Mouse (Mus musculus): ENCODE data around the gene Olfr498. TPM values are rescaled to one million over a fixed set of nuclear protein-coding genes. Genes with fewer than 3 reads are reported as not detected.

Olfr498 gene
- not detected for total RNA-seq (2021)
- long read RNA-seq, experiment 1 = 0 reads
- long read RNA-seq, experiment 2 = 0 reads

DNA sequence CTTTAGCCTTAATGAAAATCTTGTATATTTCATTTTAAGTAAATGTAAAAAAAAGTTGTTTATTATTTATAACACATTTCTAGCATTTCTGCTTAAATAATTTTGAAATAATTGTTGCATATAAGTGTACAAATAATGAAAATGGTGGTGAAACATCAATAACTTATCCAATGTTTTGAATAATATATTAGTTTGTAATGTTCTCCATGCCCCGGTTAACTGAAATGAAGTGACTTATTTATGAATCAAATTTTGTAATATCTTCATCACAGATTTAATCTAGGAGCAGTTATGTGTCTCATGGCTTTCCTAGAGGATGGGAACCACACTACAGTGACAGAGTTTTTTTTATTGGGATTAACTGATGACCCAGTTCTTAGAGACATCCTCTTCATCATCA lies at the start of gene Olfr498:
TSS of gene Olfr498 (plus strand) at position 301 of the 400 bp plus-strand sequence.
- Histone ChIP-seq H3K27ac (no peak within 1 kb of the TSS), H3K4me3 (no peak within 1 kb of the TSS)
- TF ChIP-seq CTCF (IDR thresholded peaks at IDR 0.05) = no peak
- no peak for DNase-seq
- intact Hi-C loops (cut with DNase I) = no loop called here

DNA sequence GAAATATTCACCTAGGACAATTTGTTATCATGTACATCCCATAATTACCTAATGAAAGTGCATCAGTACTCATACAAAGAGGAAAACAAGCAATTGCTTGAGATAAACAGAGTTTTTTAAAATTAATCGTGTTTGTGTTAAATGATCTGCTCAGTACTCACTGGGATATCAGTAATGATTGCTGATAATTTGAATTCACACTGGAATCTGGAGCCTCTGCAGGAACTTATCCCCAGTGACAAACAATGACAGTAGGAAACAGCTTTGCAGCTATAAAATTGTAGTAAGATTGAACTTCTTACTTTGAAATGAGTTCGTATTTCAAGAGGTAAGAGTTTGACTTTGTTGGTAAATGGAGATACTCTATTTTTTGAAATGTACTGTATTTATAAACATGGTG lies 45.0 kb upstream of the Olfr498 start, which contains the start of gene Olfr497:
TSS of gene Olfr497 (plus strand) at position 301 of the 400 bp plus-strand sequence.
- no peak within 1 kb of the TSS for H3K4me3 ChIP-seq

More for the DNA sequence above, 45.0 kb upstream of the Olfr498 start, which contains the start of gene Olfr497:
- H3K27ac ChIP-seq = no peak within 1 kb of the TSS
- no peak for DNase-seq
- no peak for TF ChIP-seq CTCF (IDR thresholded peaks at IDR 0.05)
- intact Hi-C loops (cut with DNase I) = no loop called here

Other genes starting within 250 kb of the Olfr498 start
- gene Olfr488, start 207.0 kb upstream of the Olfr498 start, total RNA-seq (2021) = not detected
- not detected for gene Olfr490, start 176.4 kb upstream of the Olfr498 start, total RNA-seq (2021)
- gene Olfr491, start 151.9 kb upstream of the Olfr498 start, total RNA-seq (2021) = not detected
- not detected for gene Olfr492, start 141.7 kb upstream of the Olfr498 start, total RNA-seq (2021)
- not detected for gene Olfr493, start 118.3 kb upstream of the Olfr498 start, total RNA-seq (2021)
- not detected for gene Olfr494, start 100.0 kb upstream of the Olfr498 start, total RNA-seq (2021)
- not detected for gene Olfr495, start 72.2 kb upstream of the Olfr498 start, total RNA-seq (2021)
- not detected for gene Olfr497, start 44.9 kb upstream of the Olfr498 start, total RNA-seq (2021)
- gene Olfr502, start 59.7 kb downstream of the Olfr498 start, total RNA-seq (2021) = not detected
- not detected for gene Olfr503, start 79.2 kb downstream of the Olfr498 start, total RNA-seq (2021)
- gene Olfr504, start 100.5 kb downstream of the Olfr498 start, total RNA-seq (2021) = not detected
- gene Olfr506, start 145.5 kb downstream of the Olfr498 start, total RNA-seq (2021) = not detected
- gene Olfr507, start 156.5 kb downstream of the Olfr498 start, total RNA-seq (2021) = not detected
- not detected for gene Olfr508, start 164.7 kb downstream of the Olfr498 start, total RNA-seq (2021)
- not detected for gene Olfr509, start 186.6 kb downstream of the Olfr498 start, total RNA-seq (2021)
- gene Olfr510, start 201.1 kb downstream of the Olfr498 start, total RNA-seq (2021) = not detected
- gene Olfr512, start 248.0 kb downstream of the Olfr498 start, total RNA-seq (2021) = not detected

All from gastrocnemius, adult 2 months (tissue).